Mouse (Mus musculus): ENCODE results near the gene Mb21d2. TPM values are rescaled to one million over a fixed set of nuclear protein-coding genes. Genes with fewer than 3 reads are reported as not detected.

Mb21d2 gene
- polyA plus RNA-seq, 2 experiments: 9.9 to 11.8 TPM

DNA sequence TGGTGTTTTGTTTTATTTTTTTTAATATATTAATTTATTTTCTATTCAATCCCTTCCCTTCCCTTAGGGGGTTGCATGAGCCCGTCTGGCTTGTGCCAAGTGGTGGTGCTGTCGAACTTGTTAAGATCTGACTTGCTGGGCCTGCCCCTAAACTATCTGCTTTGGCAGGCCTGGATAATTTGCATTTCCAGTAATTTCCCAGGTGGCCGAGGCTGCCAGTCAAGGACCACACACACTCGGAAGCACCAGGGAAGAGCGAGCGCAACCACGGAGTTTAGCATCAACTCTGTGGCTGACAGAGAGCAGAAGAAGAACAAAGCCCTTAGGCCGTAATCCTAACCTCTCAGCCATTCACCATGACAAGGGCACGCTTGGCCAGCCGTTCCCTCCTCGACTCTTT is 88.4 kb downstream of the Mb21d2 start:
- Histone ChIP-seq H3K4me3 (replicated peaks; ENCODE audit: low read length) (no peak overlapping the region), H3K9ac (ENCODE audit: low read depth, low read length, severe bottlenecking) (no peak overlapping the region), H3K36me3 (ENCODE audit: control insufficient read depth, insufficient read depth, low read length) (no peaks in the 10 kb centered on the region), H3K9me3 (ENCODE audit: control insufficient read depth, low read length) (no peaks in the 10 kb centered on the region), H3K4me1 (ENCODE audit: control insufficient read depth, insufficient read depth, low read length) (peaks cover 10% of the 10 kb centered on the region), H3K27me3 (ENCODE audit: control insufficient read depth, insufficient read depth, low read length) (no peaks in the 10 kb centered on the region), H3K4me2 (replicated peaks; ENCODE audit: low read depth, low read length, severe bottlenecking) (peak overlapping the region; percentile 15), H3K27ac (replicated peaks; ENCODE audit: low read depth, low read length) (no peak overlapping the region)
- DNase-seq (ENCODE audit: low spot score) (peak; percentile 33), ATAC-seq (ENCODE audit: low FRiP score, low read depth) (peak; percentile 17; the same call in 1 of the 2 replicates)
- TF ChIP-seq POLR2A (IDR thresholded peaks at IDR 0.05; ENCODE audit: borderline replicate concordance, extremely low read depth, insufficient read depth, insufficient read length): no peak
- WGBS: 14% methylated on average over 11 of the region's 11 CpGs

DNA sequence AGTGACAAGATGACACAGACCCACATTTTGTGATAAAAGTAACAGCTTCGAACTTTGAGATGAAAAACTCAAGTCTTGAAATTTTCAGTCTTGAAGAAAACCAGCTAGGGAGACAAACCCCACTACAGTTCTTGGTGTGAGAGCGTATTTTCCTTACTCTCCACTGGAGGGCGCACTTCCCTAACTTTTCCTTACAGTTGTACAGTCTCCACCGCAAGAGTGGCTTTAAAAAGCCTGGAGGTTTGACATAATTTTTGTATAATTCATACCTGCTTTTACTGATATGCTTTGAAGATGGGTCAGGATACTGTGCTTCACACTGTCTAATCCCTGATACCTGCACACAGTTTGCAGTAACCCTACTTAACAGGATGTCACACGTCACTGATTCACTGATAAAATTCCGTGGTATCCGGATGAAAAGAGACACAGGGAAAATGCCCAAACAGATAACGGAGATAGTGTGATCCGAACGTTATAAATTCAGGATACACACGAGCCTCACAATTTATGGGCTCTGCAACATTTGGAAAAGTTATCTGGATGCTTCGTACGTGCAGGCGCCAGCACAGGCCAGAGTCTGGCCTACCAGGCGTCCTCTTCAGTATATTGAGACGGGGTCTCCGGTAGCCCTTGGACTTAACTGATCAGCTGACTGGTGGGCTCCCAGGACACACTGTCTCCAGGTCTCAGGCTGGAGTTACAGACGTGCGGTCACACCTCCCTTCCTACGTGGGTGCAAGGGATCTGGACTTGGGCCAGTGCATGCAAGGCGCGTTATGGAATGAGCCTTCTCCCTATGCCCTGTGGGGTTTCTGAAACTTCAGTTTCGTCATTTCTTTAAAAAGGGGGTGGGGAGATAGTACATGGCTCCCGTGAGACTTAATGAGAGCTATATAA is 89.1 kb downstream of the Mb21d2 start:
- WGBS: 39% methylated on average over 24 of the region's 24 CpGs
- peak; percentile 80 for DNase-seq (ENCODE audit: low spot score)

GRCm38 (mm10) chr16:28839575-28839974 is 89.9 kb downstream of the Mb21d2 start:
- ATAC-seq (ENCODE audit: low FRiP score, low read depth) (no peak), DNase-seq (ENCODE audit: low spot score) (no peak)
- Histone ChIP-seq H3K36me3 (ENCODE audit: control insufficient read depth, insufficient read depth, low read length) (no peaks in the 10 kb centered on the region), H3K4me2 (replicated peaks; ENCODE audit: low read depth, low read length, severe bottlenecking) (no peak overlapping the region), H3K4me3 (replicated peaks; ENCODE audit: low read length) (no peak overlapping the region), H3K4me1 (ENCODE audit: control insufficient read depth, insufficient read depth, low read length) (peaks cover 10% of the 10 kb centered on the region), H3K27ac (replicated peaks; ENCODE audit: low read depth, low read length) (no peak overlapping the region), H3K27me3 (ENCODE audit: control insufficient read depth, insufficient read depth, low read length) (no peaks in the 10 kb centered on the region), H3K9me3 (ENCODE audit: control insufficient read depth, low read length) (no peaks in the 10 kb centered on the region), H3K9ac (ENCODE audit: low read depth, low read length, severe bottlenecking) (no peak overlapping the region)
- no peak for TF ChIP-seq POLR2A (IDR thresholded peaks at IDR 0.05; ENCODE audit: borderline replicate concordance, extremely low read depth, insufficient read depth, insufficient read length)
- WGBS: 81% methylated on average over 9 of the region's 9 CpGs

More for the DNA sequence above, 89.1 kb downstream of the Mb21d2 start:
- H3K4me3 ChIP-seq (replicated peaks; ENCODE audit: low read length): no peak overlapping the region
- H3K27me3 ChIP-seq (ENCODE audit: control insufficient read depth, insufficient read depth, low read length): no peaks in the 10 kb centered on the region
- H3K36me3 ChIP-seq (ENCODE audit: control insufficient read depth, insufficient read depth, low read length): no peaks in the 10 kb centered on the region
- H3K4me2 ChIP-seq (replicated peaks; ENCODE audit: low read depth, low read length, severe bottlenecking): 0 out of 2 replicates have a peak overlapping the region, but pooled peaks have one; percentile 2
- ATAC-seq (ENCODE audit: low FRiP score, low read depth): peak; percentile 67
- no peak for TF ChIP-seq POLR2A (IDR thresholded peaks at IDR 0.05; ENCODE audit: borderline replicate concordance, extremely low read depth, insufficient read depth, insufficient read length)
- H3K27ac ChIP-seq (replicated peaks; ENCODE audit: low read depth, low read length): no peak overlapping the region
- H3K4me1 ChIP-seq (ENCODE audit: control insufficient read depth, insufficient read depth, low read length): peaks cover 10% of the 10 kb centered on the region
- H3K9ac ChIP-seq (ENCODE audit: low read depth, low read length, severe bottlenecking): no peak overlapping the region
- no peaks in the 10 kb centered on the region for H3K9me3 ChIP-seq (ENCODE audit: control insufficient read depth, low read length)

GRCm38 (mm10) chr16:28838016-28838415 is 91.5 kb downstream of the Mb21d2 start:
- Histone ChIP-seq H3K4me1 (ENCODE audit: control insufficient read depth, insufficient read depth, low read length) (peaks cover 10% of the 10 kb centered on the region), H3K27me3 (ENCODE audit: control insufficient read depth, insufficient read depth, low read length) (no peaks in the 10 kb centered on the region), H3K9me3 (ENCODE audit: control insufficient read depth, low read length) (no peaks in the 10 kb centered on the region), H3K4me2 (replicated peaks; ENCODE audit: low read depth, low read length, severe bottlenecking) (no peak overlapping the region), H3K9ac (ENCODE audit: low read depth, low read length, severe bottlenecking) (no peak overlapping the region), H3K36me3 (ENCODE audit: control insufficient read depth, insufficient read depth, low read length) (no peaks in the 10 kb centered on the region), H3K4me3 (replicated peaks; ENCODE audit: low read length) (no peak overlapping the region), H3K27ac (replicated peaks; ENCODE audit: low read depth, low read length) (no peak overlapping the region)
- 0 out of 2 replicates have a peak, but pooled peaks have one; percentile 20 for TF ChIP-seq POLR2A (IDR thresholded peaks at IDR 0.05; ENCODE audit: borderline replicate concordance, extremely low read depth, insufficient read depth, insufficient read length)
- 16% methylated on average over 12 of the region's 12 CpGs for WGBS
- DNase-seq (ENCODE audit: low spot score) (peak; percentile 75), ATAC-seq (ENCODE audit: low FRiP score, low read depth) (no peak; the same call in 1 of the 2 replicates)

DNA sequence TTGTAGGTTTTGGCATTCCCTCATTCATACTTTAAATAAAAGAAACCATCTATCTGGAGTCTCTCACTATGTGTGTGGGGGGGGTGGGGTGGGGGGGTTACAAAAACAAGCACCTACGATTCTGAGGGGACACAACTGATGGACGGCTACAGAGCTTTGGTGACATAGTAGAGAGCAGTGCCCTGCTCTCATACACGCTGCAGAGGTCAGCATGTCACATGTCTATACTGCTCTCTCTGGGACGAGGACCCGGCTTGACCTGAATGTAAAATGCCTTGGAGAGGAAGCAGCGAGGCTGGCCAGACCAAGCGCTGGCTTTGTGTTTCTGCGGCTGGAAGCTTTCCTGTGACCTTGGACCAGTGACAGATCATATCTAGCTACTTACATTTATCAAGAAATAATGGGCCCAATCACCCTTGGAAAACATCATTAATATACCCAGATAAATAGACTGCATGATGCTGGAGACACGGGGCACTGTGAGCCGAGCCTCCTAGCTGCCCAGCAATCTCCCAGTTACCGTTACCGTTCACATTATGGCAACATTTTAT is 97.3 kb downstream of the Mb21d2 start:
- H3K27me3 ChIP-seq (ENCODE audit: control insufficient read depth, insufficient read depth, low read length): no peaks in the 10 kb centered on the region
- no peak for DNase-seq (ENCODE audit: low spot score)
- 86% methylated on average over 12 of the region's 12 CpGs for WGBS
- no peak overlapping the region for H3K4me2 ChIP-seq (replicated peaks; ENCODE audit: low read depth, low read length, severe bottlenecking)
- H3K36me3 ChIP-seq (ENCODE audit: control insufficient read depth, insufficient read depth, low read length): peaks cover 14% of the 10 kb centered on the region
- no peak overlapping the region for H3K27ac ChIP-seq (replicated peaks; ENCODE audit: low read depth, low read length)
- no peak for ATAC-seq (ENCODE audit: low FRiP score, low read depth)
- no peak overlapping the region for H3K4me3 ChIP-seq (replicated peaks; ENCODE audit: low read length)
- no peak for TF ChIP-seq POLR2A (IDR thresholded peaks at IDR 0.05; ENCODE audit: borderline replicate concordance, extremely low read depth, insufficient read depth, insufficient read length)
- no peaks in the 10 kb centered on the region for H3K9me3 ChIP-seq (ENCODE audit: control insufficient read depth, low read length)
- no peaks in the 10 kb centered on the region for H3K4me1 ChIP-seq (ENCODE audit: control insufficient read depth, insufficient read depth, low read length)
- H3K9ac ChIP-seq (ENCODE audit: low read depth, low read length, severe bottlenecking): no peak overlapping the region
